Mouse (Mus musculus) heart, postnatal 10 days (tissue): ENCODE measurements around the gene Tjp1. TPM values are rescaled to one million over a fixed set of nuclear protein-coding genes. Genes with fewer than 3 reads are reported as not detected.

Experiments used
- DNase-seq, 2 experiments: peaks; one replicate each; pipeline ENCODE4 v3.0.0; 2021
- intact Hi-C: fragments of 180-260 bp; cut with DNase I; formaldehyde crosslinking; loops from one replicate; pipeline ENCODE4 v1.15.1; 2025
- total RNA-seq, 2 experiments: library from RNA; stranded (reverse); gene quantifications; 2 replicates each; pipeline ENCODE4 v1.2.3; 2021

Gene Tjp1
- total RNA-seq, 2 experiments from 2014 or later: 143 to 169 TPM

DNA sequence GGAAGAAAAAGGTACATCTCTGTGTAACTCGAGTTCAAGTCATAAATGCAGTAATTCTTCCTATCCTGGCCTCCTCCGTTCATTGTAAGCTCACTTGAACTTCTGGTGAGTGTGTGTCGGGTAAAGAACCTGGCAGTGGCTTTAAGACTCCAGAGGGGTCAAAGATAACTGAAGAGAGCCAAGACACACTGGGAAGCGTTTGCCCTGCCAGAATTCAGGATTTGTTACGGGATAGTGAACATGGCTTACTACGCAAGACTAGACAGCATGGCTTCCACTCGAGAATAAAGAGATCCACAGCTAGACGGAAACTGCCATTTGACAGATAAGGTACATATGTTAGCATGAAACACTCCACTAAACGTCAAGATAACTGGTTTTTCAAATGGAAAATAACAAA lies 37.8 kb downstream of the Tjp1 start:
- DNase-seq: no peak
- intact Hi-C loops: no loop called here

DNA sequence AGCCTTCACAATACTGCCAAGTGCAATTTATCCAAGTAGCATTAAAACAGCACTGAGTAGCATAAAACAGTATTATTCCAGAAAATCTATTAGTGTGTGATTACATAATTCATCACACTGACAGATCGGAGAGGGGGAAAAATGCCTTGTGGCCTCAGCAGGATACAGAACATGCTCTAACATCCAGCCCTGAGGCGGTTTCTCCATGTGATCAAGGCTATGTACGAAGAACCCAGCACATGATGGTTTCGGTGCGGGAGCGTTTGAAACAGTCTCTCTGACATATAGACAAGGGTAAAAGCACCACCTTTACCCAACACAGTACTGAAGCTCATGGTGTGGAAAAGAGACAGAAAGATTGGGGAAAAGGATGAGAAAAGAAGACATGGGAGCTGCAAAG lies 38.4 kb downstream of the Tjp1 start:
- DNase-seq: no peak
- intact Hi-C loops: no loop called here

DNA sequence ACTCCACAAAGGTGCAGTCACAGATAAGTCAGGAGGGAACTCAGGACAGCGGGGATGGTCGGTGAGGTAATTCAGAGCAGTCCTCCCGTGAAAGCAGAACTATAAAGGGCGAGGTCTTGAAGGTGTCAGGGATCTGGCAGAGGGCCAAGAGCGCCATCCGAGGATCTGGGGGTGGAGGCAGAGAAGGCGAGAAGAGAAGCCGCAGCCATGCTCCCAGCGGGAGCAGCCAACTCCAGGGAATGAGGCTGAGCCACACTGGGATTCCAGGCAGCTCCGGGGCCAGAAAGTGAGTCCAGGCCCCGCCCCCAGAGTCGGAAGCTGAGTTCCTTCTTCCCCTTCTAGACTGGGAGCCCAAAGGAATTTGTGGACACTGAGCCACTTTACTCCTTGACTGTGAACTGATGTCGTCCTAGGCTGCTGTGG lies 41.3 kb downstream of the Tjp1 start:
- intact Hi-C loops: no loop called here
- peak; percentile 45 to 51 for DNase-seq

DNA sequence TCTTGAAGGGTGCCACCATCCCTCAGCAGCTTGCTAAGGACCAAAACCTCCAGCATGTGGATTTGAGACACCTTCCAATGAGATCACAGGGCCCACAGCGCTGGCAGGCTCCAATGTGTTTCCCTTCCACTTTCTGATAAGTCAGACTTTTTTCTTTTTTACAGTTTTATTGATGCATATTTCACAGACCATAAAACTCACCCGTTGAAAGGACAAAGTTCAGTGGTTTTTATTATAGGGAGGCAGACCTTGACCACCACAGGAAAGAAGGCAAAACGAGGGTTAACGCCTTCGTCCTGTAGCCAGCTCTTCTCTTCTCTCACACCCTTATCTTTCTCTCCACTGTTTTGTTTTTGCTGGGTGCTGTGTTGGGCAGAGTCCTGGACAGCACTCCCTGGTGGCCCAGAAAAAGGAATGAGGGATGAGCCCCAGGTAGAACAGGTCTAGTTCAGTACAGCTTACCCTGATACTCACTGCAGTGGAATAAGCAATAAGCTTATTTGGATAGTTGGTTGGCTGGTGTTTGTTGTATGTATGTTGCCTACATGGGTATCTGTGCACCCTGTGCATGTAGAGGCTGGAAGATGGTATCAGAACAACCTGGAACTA lies 43.3 kb downstream of the Tjp1 start:
- DNase-seq: no peak
- intact Hi-C loops: no loop called here

DNA sequence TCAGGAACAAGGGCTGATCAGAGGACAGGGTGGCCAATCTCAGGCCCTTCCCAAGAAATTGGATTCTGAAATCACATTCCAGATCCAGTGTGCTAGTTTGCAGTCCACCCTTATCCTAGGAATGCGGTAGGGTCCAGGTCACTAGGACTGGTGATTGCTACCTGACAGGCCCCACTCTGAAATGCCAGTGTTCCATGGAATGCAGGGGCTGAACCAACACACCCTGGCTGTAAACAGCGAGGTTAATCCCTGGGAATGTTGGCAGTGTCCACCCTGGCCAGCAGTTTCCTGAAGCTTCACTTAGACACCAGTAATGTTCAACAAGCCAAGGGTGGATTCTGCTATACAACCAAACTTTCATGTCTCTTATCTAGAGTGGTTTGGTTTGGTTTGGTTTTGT lies 45.4 kb downstream of the Tjp1 start:
- DNase-seq: no peak
- intact Hi-C loops: no loop called here

DNA sequence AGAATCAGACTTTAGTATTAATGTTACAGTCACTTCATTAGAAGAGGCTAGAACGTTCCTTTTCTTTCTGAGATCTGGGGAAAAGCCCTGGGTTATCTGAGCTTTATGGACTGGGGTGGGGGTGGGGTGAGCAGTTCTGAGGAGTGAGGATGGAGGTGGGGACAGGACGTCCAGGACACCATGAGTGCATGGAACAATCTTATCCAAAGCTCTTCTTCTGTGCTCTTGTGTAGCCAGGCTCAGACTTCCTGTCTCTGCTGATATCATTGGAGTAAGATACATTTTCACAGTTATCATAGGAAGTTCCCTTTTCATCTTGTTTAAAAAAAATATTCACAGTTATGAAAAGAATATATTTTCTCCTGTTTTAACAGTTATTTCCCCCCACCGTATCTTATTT lies 55.5 kb downstream of the Tjp1 start:
- DNase-seq: no peak
- intact Hi-C loops: no loop called here

DNA sequence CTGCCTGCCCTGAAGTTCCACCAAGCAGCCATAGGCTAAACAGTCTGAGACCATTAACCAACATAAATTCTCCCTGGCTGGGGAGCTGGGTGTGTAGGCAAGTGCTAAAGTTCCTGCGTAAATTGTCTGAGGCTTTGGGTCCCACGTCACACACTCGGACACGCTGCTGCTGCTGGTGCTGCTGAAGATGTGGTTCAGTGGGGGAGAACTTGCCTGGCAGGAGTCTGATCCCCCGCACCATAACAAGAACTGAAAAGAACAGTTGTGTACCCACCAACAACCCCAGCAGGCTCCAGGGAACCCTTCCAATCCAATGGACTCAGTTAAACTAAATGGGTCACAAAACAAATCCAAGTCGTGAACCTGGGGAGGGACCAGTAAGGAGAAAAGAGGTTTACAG lies 56.2 kb downstream of the Tjp1 start:
- intact Hi-C loops: no loop called here

DNA sequence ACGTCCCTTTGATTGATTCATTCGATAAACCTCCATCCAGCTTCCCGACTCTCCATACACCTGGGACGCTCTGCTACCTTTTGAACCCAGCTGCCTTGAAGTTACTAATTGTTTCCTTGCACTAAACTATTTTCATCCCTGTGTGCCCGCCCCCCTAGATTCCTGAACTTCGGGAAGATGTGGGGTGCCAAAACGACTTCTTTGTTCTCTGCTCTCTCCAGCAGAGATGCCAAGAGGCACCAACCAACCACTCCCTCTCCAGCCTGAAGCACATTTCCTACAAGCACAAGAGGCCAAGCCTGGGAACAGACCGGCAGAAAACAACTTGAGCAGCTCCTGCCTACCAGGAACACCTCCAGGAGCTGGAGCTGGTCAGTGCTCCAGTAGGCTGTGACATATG lies 57.4 kb downstream of the Tjp1 start:
- intact Hi-C loops: no loop called here
- no peak for DNase-seq

More for the DNA sequence above, 56.2 kb downstream of the Tjp1 start:
- DNase-seq: no peak

DNA sequence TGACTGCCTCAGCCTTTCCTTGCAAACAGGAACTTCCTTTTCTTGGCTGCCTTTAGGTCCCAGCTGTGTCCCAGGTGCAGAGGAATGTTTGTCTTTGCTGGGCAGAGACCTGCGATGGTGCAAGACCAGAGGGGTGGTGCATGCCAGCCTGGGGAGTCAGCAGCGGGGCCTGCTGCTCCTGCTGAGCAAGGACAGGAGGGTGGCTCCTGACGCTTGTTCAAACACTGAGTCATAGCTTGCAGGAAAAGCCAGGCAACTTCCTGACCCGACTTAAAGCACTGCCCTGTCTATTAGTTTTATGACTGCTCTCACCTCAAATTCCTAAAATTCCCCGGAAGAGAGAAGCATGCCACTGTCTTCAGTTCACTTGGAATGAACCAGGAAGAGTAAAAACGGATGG lies 57.9 kb downstream of the Tjp1 start:
- DNase-seq: no peak
- intact Hi-C loops: no loop called here

DNA sequence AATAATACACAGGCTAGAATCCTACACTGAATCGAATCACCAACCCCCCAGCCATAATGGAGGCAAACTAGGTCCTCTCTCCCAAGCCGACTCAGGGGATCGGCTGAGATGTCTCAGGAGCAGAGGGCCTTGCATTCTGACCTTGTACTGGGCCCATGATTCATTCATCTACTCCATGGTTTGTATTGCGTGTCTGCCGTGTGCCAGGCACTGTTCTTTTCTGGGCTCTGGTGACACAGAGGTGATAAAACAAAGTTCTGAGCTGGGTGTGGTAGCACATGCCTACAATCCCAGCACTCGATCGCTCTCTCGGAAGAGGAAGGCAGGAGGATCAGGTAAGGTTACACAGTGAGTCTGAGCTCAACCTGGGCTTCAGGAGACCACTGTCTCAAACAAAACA lies 59.4 kb downstream of the Tjp1 start:
- DNase-seq: no peak
- intact Hi-C loops: no loop called here

DNA sequence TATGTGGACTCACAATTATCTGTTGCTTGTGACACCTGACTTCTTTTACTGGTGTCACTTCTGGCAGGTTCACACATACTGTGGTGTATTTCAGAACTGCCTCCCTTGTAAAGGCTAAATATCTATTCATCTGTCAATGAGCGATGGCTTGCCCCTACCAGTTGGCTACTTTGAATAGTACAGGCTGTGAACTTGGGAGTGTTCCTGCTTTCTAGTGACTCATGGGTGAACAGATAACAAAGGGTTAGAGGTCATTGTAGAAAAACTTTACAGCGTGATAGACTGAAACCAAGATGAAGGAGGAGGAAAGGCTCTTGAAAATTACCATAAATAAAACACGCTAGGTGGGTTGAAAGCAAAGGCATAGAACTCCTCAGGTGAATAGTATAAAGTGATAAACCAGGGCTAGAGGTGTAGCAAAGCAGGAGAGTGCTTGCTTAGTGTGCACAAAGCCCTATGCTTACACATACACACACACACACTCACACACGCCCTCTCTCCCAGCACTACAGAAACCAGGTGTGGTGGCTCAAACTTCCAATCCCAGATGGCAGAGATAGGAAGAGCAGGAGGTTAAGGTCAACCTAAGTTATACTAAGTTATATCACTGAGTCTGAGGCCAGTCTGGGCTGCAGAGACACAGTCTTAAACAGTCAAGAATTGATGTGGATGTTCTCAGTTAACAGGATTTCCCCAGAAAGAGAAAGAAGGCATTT lies 60.1 kb downstream of the Tjp1 start:
- intact Hi-C loops: no loop called here

DNA sequence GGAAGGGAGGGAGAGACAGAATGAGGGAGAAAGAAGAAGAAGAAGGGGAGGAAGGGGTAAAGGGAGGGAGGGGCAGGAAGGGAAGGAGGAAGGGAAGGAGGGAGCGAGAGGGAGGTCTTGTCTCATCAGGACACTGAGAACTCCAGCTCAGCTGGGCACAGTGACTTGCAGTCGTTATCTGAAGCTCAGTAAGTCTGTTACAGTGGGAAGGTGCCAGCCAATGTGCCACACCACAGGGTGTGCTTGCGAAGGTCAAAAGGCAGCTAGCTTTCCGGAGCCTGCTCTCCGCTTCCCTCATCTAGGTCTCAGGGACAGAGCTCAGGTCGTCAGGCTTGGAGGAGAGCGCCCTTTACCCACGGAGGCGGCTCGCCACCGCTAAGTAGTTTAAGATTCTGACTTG lies 61.4 kb downstream of the Tjp1 start:
- DNase-seq: peak; percentile 51 to 63

More for the DNA sequence above, 60.1 kb downstream of the Tjp1 start:
- no peak for DNase-seq

DNA sequence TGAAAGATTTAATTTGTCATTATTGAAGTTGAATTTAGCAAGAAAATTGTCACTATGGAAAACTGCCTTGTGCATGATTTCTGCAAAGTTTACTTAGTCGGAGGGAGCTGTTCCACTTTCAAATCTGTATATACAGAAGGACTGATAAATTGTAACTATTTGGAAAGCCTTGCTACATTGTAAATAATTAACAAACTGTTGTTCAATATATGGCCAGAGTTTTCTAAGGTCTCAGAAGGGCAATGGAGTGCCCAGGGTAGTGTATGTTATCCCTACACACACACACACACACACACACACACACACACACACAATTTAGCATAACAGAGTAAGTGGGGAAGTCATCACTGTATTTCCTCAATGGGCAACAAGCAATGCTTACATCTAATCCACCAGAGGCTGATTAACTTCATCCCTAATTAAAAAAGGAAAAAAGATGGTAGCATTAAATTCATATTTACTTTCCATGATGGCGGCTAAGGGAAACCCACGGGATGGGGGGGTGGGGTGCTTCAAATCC lies 63.0 kb downstream of the Tjp1 start:
- DNase-seq: no peak
- intact Hi-C loops: no loop called here

More for the DNA sequence above, 61.4 kb downstream of the Tjp1 start:
- intact Hi-C loops: no loop called here

DNA sequence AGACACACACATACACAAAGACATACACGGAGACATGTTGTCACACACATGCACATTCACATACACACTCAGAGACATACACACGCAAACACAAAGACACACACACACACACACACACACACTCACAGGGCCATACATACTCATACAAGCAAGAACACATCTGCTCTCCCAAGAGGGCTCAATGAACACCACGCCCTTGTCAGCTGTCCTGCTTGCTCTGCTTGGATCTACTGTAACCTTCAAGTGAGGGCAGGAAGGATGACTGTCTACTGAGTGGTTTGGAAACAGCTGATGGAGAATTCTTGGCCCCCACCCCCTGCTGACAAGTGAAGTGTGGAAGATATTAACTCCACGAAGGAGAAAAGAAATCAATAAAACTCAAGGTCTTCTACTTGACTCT lies 64.1 kb downstream of the Tjp1 start:
- intact Hi-C loops: no loop called here
- no peak for DNase-seq

DNA sequence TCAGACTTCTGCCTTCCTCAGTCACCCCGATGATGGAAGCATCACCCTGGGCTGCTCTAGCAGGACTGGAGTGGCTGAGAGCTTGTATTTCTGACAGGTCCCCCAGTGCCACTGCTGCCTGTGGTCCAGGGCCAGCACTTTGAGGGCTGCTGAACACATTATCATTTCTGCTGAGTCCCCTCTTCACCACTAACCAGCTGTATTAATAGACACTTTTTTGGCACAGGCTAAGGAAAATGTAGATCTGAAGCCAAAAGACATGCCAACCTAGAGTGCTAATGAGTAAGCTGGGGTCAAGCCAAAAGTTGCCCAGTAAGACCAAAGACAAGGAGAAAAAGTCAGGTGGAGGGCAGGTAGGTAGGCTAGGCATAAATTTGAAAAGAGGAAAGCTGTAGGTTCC lies 66.2 kb downstream of the Tjp1 start:
- intact Hi-C loops: no loop called here
- DNase-seq: peak; percentile 71 to 74

DNA sequence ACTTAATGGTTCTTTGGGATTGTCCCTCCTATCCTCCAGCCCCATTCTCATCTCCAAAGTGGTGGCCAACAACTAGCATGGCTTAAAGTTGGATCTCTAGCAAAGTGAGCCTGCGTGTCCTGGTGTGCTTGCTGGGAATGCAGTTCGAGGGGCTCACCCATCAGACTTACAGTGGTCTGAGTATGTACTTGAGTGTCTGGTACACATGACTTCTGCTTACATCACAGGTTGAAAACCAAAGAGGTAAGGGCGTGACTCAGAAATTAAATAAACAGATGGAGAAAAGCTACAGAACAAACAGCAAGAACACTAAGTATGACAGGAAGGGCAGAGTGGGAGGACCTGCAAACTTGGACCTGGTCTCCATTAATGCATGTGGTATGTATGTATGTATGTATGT lies 67.4 kb downstream of the Tjp1 start:
- DNase-seq: no peak
- intact Hi-C loops: no loop called here

DNA sequence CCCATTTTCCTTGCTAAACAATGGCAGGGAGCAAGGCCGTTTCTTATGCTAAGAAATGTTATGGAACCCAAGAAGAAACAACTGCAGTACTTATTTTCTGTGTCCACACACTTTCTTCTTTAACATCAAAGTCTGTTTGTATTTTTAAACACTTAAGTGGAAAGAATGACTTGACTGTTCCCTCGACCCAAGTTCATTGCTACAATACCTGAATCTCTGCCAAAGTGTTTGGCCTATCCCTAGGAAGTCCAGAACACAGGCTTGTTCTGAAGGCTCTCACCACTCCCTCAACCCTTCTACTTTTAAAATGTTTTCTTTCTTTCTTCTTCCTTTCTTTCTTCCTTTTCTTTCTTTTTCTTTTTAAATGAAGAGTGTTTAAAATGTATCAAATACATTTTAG lies 71.5 kb downstream of the Tjp1 start:
- intact Hi-C loops: loop anchor here (5.0 kb wide), 1 partner anchor 84 kb away; no protein-coding TSS in a partner anchor
- DNase-seq: no peak

DNA sequence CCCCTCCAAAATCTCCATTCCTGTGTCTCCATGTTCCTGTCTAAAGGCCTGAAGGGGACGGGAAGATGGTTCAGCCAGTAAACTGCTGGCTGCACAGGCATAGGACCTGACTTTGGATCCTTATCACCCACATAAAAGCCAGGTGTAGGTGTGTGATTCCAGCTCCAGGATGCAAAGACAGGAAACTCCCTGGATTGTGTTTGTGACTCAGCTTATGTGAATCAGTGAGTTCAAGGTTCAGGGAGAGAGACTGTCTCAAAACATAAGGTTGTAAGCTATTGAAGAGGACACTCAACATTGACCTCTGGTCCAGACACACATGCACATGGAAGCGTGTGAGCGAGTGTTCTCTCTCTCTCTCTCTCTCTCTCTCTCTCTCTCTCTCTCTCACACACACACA lies 72.4 kb downstream of the Tjp1 start:
- DNase-seq: no peak
- intact Hi-C loops: loop anchor here (5.0 kb wide), 1 partner anchor 83 kb away; no protein-coding TSS in a partner anchor

DNA sequence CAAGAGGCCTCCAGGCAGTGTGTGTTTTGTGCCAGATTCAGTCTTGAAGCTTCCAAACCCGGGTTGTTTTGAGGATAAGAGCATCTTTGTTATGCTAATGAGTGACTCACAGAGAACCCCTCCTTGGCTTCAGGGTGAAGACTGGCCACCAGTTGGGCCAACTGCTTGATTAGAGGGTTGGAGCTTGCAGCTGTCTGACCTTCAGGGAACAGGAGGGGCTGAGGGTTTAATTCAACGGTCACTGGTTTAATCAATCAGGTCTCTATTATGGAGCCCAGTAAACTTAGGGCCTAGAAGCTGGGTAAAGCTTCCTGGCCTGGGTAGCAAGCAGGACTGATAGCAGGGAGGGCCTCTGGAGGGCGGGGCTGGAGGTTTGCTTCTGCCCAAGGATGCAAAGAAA lies 73.3 kb downstream of the Tjp1 start:
- intact Hi-C loops: no loop called here

DNA sequence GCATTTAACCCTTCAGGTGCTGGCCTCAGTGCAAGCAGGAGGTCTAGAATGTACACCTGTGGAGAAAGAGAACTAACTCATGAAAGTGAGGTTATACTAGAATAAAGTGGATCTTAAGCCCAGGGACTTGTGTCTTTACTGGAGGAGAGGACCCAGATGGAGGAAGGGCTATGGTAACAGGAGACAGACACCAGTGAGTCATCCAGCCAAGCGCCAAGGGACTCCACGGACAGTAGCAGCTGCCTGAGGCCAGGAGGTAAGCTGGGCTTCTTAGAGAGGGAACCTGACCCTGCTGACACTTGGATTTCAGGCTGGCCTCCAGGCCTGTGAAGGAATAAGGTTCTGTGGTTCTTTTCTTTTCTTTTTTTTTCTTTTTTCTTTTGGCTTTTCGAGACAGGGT lies 75.3 kb downstream of the Tjp1 start:
- DNase-seq: no peak
- intact Hi-C loops: no loop called here

More for the DNA sequence above, 73.3 kb downstream of the Tjp1 start:
- DNase-seq: no peak

DNA sequence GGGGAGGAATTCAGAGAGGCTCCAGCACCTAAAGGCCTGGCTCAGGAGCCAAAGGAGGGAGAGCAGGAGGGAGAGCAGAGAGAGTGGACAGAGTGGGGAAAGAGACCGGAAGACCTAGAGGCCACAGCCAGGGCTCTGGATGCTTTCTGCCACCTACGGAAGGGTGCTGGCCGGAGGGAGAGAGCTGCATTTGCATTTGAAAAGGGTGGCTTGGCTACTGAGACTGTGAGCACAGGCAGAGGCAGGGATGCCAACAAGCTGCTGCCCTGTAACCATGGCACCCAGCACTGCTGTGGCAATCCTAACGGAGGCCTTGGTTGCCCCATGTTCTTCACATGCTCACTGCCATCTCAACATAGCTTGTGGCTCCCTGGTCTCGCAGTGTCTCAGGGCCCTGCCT lies 77.4 kb downstream of the Tjp1 start:
- intact Hi-C loops: no loop called here
- DNase-seq: no peak

DNA sequence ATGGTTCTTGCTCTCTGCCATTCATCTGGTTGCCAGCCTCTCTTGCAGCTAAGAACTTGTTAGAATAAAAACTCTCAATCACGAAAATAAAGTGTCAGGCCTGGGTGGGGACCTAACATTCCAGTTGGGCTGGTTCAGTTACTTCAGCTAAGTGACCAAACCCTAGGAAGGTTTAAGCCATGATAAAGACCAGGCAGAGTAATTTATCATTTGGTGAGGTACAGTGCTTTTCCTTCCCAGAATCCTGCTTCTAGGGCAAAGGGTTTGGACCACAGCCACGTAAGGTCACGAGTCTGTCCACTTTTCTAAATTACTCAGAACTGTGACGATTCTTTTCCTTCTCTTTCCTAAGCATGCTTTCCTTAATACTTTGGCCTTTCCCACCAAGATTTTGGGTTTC lies 86.1 kb downstream of the Tjp1 start:
- intact Hi-C loops: no loop called here
- DNase-seq: no peak
